Mouse (Mus musculus): Measurements from ENCODE around the gene Diaph2. TPM values are rescaled to one million over a fixed set of nuclear protein-coding genes. Genes with fewer than 3 reads are reported as not detected.
A peak's percentile ranks its signal among the peaks of the same experiment; 100 is the strongest.

The Diaph2 gene
- polyA plus RNA-seq, 1 experiment from 2014 or later: 3.0 TPM

GRCm38 (mm10) chrX:130503465-130503860 lies 753.9 kb downstream of the Diaph2 start:
- H3K9me3 ChIP-seq (replicated peaks): no peaks in the 10 kb centered on the region
- no peaks in the 10 kb centered on the region for H3K36me3 ChIP-seq
- H3K27ac ChIP-seq (replicated peaks): peak overlapping the region; percentile 65; the same call in 1 of the 2 replicates
- 37% methylated on average over 3 of the region's 3 CpGs for WGBS
- H3K27me3 ChIP-seq (replicated peaks): no peaks in the 10 kb centered on the region
- peak overlapping the region; percentile 25 for H3K4me3 ChIP-seq (replicated peaks)
- no peak overlapping the region for H3K9ac ChIP-seq (replicated peaks)
- no peaks in the 10 kb centered on the region for H3K4me1 ChIP-seq
- H3K4me2 ChIP-seq: peak overlapping the region; percentile 49
- ATAC-seq (ENCODE audit: low FRiP score): peak; percentile 45; the same call in 1 of the 2 replicates

DNA sequence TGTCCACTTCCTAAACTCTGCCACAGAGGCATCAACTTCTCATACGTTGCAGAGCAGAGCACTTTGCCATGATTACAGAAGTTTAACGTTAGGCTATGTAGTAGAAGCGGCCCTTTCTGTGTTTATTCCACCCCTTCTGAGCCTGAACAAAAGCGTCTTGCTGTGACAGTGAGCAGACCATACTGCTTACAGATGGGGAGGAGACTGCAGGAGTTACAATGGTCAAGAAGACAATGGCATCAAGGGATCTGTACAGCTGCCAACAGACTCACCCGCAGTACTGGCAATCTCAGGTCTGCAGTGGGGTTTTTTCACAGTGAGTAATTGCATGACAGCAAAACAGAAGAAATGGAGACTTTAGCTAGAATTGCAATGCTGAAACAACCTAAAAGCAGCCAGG lies 756.1 kb downstream of the Diaph2 start:
- Histone ChIP-seq H3K4me1 (no peaks in the 10 kb centered on the region), H3K36me3 (no peaks in the 10 kb centered on the region), H3K4me2 (no peak overlapping the region), H3K4me3 (replicated peaks) (no peak overlapping the region), H3K9ac (replicated peaks) (no peak overlapping the region), H3K27me3 (replicated peaks) (no peaks in the 10 kb centered on the region), H3K27ac (replicated peaks) (no peak overlapping the region), H3K9me3 (replicated peaks) (no peaks in the 10 kb centered on the region)
- 18% methylated on average over 5 of the region's 5 CpGs for WGBS
- ATAC-seq (ENCODE audit: low FRiP score): no peak
